Mouse (Mus musculus): ENCODE data around the gene Ermard. TPM values are rescaled to one million over a fixed set of nuclear protein-coding genes. Genes with fewer than 3 reads are reported as not detected.
A peak's percentile ranks its signal among the peaks of the same experiment; 100 is the strongest.

The Ermard gene
- polyA plus RNA-seq, 1 experiment from 2014 or later = 61.9 TPM

GRCm38 (mm10) chr17:15088591-15089001, 47.6 kb downstream of the Ermard start:
- no peak overlapping the region for H3K4me2 ChIP-seq (ENCODE audit: low read length)
- no peak overlapping the region for H3K27ac ChIP-seq (ENCODE audit: low read depth)
- ATAC-seq (replicated peaks; ENCODE audit: low FRiP score, low TSS enrichment, low read depth) (no peak), DNase-seq (ENCODE audit: low spot score) (no peak)
- H3K4me1 ChIP-seq (replicated peaks; ENCODE audit: control insufficient read depth, insufficient read depth, low read length) = peaks cover 15% of the 10 kb centered on the region; the same call in 1 of the 2 replicates
- no peak overlapping the region for H3K4me3 ChIP-seq (ENCODE audit: low read depth, low read length)
- no peaks in the 10 kb centered on the region for H3K36me3 ChIP-seq (ENCODE audit: control insufficient read depth, insufficient read depth, low read length)
- WGBS = 33% methylated on average over 8 of the region's 8 CpGs
- H3K27me3 ChIP-seq (replicated peaks; ENCODE audit: control insufficient read depth, insufficient read depth, low read length) = no peaks in the 10 kb centered on the region
- no peaks in the 10 kb centered on the region for H3K9me3 ChIP-seq (ENCODE audit: control insufficient read depth, low read length)
- no peak overlapping the region for H3K9ac ChIP-seq (ENCODE audit: low read length)

- no peak overlapping the region for H3K4me3 ChIP-seq (ENCODE audit: low read depth, low read length)
These were observed 50.7 kb downstream of the Ermard start for GRCm38 (mm10) chr17:15091739-15092138.

GRCm38 (mm10) chr17:15093523-15093922, 52.5 kb downstream of the Ermard start:
- Histone ChIP-seq H3K9ac (ENCODE audit: low read length) (no peak overlapping the region), H3K4me3 (ENCODE audit: low read depth, low read length) (no peak overlapping the region), H3K4me1 (replicated peaks; ENCODE audit: control insufficient read depth, insufficient read depth, low read length) (peaks cover 6% of the 10 kb centered on the region; the same call in 1 of the 2 replicates), H3K36me3 (ENCODE audit: control insufficient read depth, insufficient read depth, low read length) (no peaks in the 10 kb centered on the region), H3K27ac (ENCODE audit: low read depth) (no peak overlapping the region), H3K27me3 (replicated peaks; ENCODE audit: control insufficient read depth, insufficient read depth, low read length) (no peaks in the 10 kb centered on the region), H3K4me2 (ENCODE audit: low read length) (no peak overlapping the region), H3K9me3 (ENCODE audit: control insufficient read depth, low read length) (no peaks in the 10 kb centered on the region)
- WGBS = 30% methylated on average over 3 of the region's 3 CpGs
- ATAC-seq (replicated peaks; ENCODE audit: low FRiP score, low TSS enrichment, low read depth) (peak; percentile 80), DNase-seq (ENCODE audit: low spot score) (no peak)

More at GRCm38 (mm10) chr17:15091739-15092138, 50.7 kb downstream of the Ermard start:
- H3K4me1 ChIP-seq (replicated peaks; ENCODE audit: control insufficient read depth, insufficient read depth, low read length) = peaks cover 10% of the 10 kb centered on the region; the same call in 1 of the 2 replicates
- no peaks in the 10 kb centered on the region for H3K9me3 ChIP-seq (ENCODE audit: control insufficient read depth, low read length)
- ATAC-seq (replicated peaks; ENCODE audit: low FRiP score, low TSS enrichment, low read depth) (no peak), DNase-seq (ENCODE audit: low spot score) (no peak)
- no peak overlapping the region for H3K4me2 ChIP-seq (ENCODE audit: low read length)
- no peak overlapping the region for H3K9ac ChIP-seq (ENCODE audit: low read length)
- no peaks in the 10 kb centered on the region for H3K27me3 ChIP-seq (replicated peaks; ENCODE audit: control insufficient read depth, insufficient read depth, low read length)
- H3K36me3 ChIP-seq (ENCODE audit: control insufficient read depth, insufficient read depth, low read length) = no peaks in the 10 kb centered on the region
- WGBS = 89% methylated on average over 3 of the region's 3 CpGs
- no peak overlapping the region for H3K27ac ChIP-seq (ENCODE audit: low read depth)

GRCm38 (mm10) chr17:15096853-15097252, 55.8 kb downstream of the Ermard start:
- Histone ChIP-seq H3K27ac (ENCODE audit: low read depth) (no peak overlapping the region), H3K4me2 (ENCODE audit: low read length) (no peak overlapping the region), H3K27me3 (replicated peaks; ENCODE audit: control insufficient read depth, insufficient read depth, low read length) (no peaks in the 10 kb centered on the region), H3K4me1 (replicated peaks; ENCODE audit: control insufficient read depth, insufficient read depth, low read length) (no peaks in the 10 kb centered on the region), H3K4me3 (ENCODE audit: low read depth, low read length) (no peak overlapping the region), H3K36me3 (ENCODE audit: control insufficient read depth, insufficient read depth, low read length) (no peaks in the 10 kb centered on the region), H3K9me3 (ENCODE audit: control insufficient read depth, low read length) (no peaks in the 10 kb centered on the region), H3K9ac (ENCODE audit: low read length) (no peak overlapping the region)
- no peak for ATAC-seq (replicated peaks; ENCODE audit: low FRiP score, low TSS enrichment, low read depth)
- 88% methylated on average over 6 of the region's 6 CpGs for WGBS
- no peak for DNase-seq (ENCODE audit: low spot score)

GRCm38 (mm10) chr17:15098677-15099076, 57.7 kb downstream of the Ermard start:
- Histone ChIP-seq H3K9me3 (ENCODE audit: control insufficient read depth, low read length) (no peaks in the 10 kb centered on the region), H3K4me1 (replicated peaks; ENCODE audit: control insufficient read depth, insufficient read depth, low read length) (no peaks in the 10 kb centered on the region), H3K27me3 (replicated peaks; ENCODE audit: control insufficient read depth, insufficient read depth, low read length) (no peaks in the 10 kb centered on the region), H3K4me3 (ENCODE audit: low read depth, low read length) (no peak overlapping the region), H3K9ac (ENCODE audit: low read length) (no peak overlapping the region), H3K4me2 (ENCODE audit: low read length) (no peak overlapping the region), H3K36me3 (ENCODE audit: control insufficient read depth, insufficient read depth, low read length) (no peaks in the 10 kb centered on the region), H3K27ac (ENCODE audit: low read depth) (no peak overlapping the region)
- ATAC-seq (replicated peaks; ENCODE audit: low FRiP score, low TSS enrichment, low read depth) = no peak
- 86% methylated on average over 1 of the region's 1 CpGs for WGBS
- DNase-seq (ENCODE audit: low spot score) = no peak

- Histone ChIP-seq H3K27ac (ENCODE audit: low read depth) (no peak overlapping the region), H3K4me2 (ENCODE audit: low read length) (no peak overlapping the region), H3K9me3 (ENCODE audit: control insufficient read depth, low read length) (no peaks in the 10 kb centered on the region), H3K36me3 (ENCODE audit: control insufficient read depth, insufficient read depth, low read length) (no peaks in the 10 kb centered on the region), H3K4me1 (replicated peaks; ENCODE audit: control insufficient read depth, insufficient read depth, low read length) (no peaks in the 10 kb centered on the region), H3K27me3 (replicated peaks; ENCODE audit: control insufficient read depth, insufficient read depth, low read length) (no peaks in the 10 kb centered on the region), H3K9ac (ENCODE audit: low read length) (no peak overlapping the region), H3K4me3 (ENCODE audit: low read depth, low read length) (no peak overlapping the region)
- 89% methylated on average over 4 of the region's 4 CpGs for WGBS
- ATAC-seq (replicated peaks; ENCODE audit: low FRiP score, low TSS enrichment, low read depth) (no peak), DNase-seq (ENCODE audit: low spot score) (no peak)
These were observed 60.3 kb downstream of the Ermard start for GRCm38 (mm10) chr17:15101355-15101754.

- no peak for DNase-seq (ENCODE audit: low spot score)
- 90% methylated on average over 9 of the region's 9 CpGs for WGBS
- Histone ChIP-seq H3K4me2 (ENCODE audit: low read length) (no peak overlapping the region), H3K36me3 (ENCODE audit: control insufficient read depth, insufficient read depth, low read length) (no peaks in the 10 kb centered on the region), H3K4me1 (replicated peaks; ENCODE audit: control insufficient read depth, insufficient read depth, low read length) (peaks cover 30% of the 10 kb centered on the region), H3K9ac (ENCODE audit: low read length) (no peak overlapping the region), H3K4me3 (ENCODE audit: low read depth, low read length) (no peak overlapping the region), H3K27ac (ENCODE audit: low read depth) (no peak overlapping the region), H3K27me3 (replicated peaks; ENCODE audit: control insufficient read depth, insufficient read depth, low read length) (no peaks in the 10 kb centered on the region), H3K9me3 (ENCODE audit: control insufficient read depth, low read length) (no peaks in the 10 kb centered on the region)
- ATAC-seq (replicated peaks; ENCODE audit: low FRiP score, low TSS enrichment, low read depth) = no peak
These were observed 66.2 kb downstream of the Ermard start for GRCm38 (mm10) chr17:15107143-15107649.

GRCm38 (mm10) chr17:15108473-15109441, 67.7 kb downstream of the Ermard start:
- H3K4me2 ChIP-seq (ENCODE audit: low read length) = peak overlapping the region; percentile 31
- no peaks in the 10 kb centered on the region for H3K27me3 ChIP-seq (replicated peaks; ENCODE audit: control insufficient read depth, insufficient read depth, low read length)
- no peak overlapping the region for H3K9ac ChIP-seq (ENCODE audit: low read length)
- WGBS = 7% methylated on average over 20 of the region's 20 CpGs
- H3K27ac ChIP-seq (ENCODE audit: low read depth) = peak overlapping the region; percentile 58
- peaks cover 30% of the 10 kb centered on the region for H3K4me1 ChIP-seq (replicated peaks; ENCODE audit: control insufficient read depth, insufficient read depth, low read length)
- H3K36me3 ChIP-seq (ENCODE audit: control insufficient read depth, insufficient read depth, low read length) = no peaks in the 10 kb centered on the region
- H3K4me3 ChIP-seq (ENCODE audit: low read depth, low read length) = no peak overlapping the region
- H3K9me3 ChIP-seq (ENCODE audit: control insufficient read depth, low read length) = no peaks in the 10 kb centered on the region
- DNase-seq (ENCODE audit: low spot score) (peak; percentile 72), ATAC-seq (replicated peaks; ENCODE audit: low FRiP score, low TSS enrichment, low read depth) (peak; percentile 77)
